Mouse (Mus musculus) right cerebral cortex, postnatal 4 days (tissue): ENCODE data around the gene Klhl29.

Experiments
- DNase-seq: peaks from one replicate; pipeline ENCODE4 v3.0.0-alpha.2; 2022

The Klhl29 gene

DNA sequence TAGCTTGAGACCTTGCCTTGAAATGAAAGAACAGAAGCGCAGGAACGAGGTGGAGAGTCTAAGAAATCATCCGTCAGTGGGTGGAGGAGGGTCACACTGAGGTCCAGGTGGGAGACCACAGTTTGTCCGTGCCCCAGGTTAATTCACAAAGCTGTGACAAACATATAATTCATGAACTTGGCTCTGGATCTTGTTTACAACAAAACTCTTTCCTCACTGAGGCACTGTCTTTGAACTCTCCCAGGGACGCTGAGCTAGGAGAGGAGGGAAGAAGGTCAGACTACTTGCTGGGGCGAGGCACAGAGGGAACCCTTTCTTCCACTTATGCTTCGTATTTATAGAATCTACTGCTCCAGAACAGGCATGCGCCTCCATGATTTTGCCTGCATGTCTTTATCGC is 161.2 kb downstream of the Klhl29 start:
- DNase-seq = no peak

DNA sequence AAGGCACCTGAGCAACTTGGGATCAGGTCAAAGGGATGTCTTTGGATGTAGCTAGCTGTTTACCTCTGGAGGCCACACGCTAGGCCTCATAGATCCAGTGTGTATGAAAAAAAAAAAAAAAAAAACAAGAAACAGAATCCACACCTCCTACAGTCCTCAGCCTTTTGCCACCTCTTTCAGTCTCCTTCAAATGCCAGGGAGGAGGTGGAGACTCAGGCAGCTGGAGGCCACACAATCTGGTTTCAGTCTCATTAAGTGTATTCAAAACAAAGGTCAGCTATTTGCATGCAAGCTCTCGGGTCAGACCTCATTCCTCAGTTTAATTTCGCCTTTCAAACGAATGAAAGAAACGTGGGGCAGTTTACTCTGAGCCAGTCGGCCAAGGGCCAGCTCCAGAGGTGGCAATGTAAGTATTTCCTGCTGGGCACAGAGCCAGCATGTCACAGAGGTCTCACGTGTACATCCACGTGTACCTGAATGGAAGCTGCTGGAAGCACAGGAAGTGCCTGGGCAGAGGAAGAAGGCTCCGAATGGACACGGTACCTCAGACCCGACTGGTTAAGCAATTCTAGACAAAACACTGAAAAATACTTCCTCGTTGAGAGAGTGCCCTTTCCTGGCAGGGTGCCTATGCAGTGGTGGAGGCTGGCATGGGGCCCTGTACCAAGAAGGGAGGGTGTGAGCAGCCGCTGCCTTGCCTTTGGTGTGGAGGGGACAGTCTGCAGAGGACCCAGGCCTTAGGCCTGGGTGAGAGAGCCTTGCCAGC is 162.0 kb downstream of the Klhl29 start:
- peak; percentile 76 for DNase-seq

DNA sequence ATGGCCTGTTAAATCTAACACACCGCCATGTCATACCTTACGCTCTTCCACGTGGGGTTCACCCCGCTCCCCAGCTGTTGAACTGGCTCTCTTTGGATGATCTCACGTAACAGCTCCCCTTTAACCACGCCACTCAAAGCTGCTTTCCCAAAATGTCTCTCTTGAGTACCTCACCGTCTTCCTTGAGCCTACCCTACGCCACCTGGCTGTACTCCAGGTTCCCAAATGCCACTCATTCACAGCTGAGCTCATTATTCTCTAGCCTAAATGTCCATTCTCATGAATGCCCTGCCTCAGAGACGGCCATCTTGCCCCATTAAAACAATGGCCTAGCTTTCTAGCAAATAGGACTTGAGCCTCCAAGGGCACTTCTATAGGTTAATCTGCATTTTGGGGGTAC is 163.6 kb downstream of the Klhl29 start:
- no peak for DNase-seq

DNA sequence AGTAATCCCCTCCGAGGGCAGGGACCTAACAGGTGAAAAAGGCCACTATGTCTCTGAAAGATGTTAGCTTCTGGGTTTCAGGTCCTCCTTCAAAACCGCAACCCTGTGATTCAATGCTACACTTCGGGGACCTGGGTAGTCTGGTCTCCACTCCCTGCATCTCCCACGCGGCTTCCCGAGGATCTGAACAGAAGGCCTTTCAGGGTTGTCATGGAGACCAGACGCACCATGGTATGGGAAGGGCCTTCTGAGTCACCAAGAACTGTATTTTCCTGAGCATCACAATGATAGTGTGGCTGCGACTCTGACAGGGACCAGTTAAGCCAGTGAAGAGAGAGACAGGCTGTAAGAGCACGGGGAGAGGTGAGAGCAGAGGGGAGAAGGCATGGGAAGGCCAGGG is 164.7 kb downstream of the Klhl29 start:
- DNase-seq = no peak

DNA sequence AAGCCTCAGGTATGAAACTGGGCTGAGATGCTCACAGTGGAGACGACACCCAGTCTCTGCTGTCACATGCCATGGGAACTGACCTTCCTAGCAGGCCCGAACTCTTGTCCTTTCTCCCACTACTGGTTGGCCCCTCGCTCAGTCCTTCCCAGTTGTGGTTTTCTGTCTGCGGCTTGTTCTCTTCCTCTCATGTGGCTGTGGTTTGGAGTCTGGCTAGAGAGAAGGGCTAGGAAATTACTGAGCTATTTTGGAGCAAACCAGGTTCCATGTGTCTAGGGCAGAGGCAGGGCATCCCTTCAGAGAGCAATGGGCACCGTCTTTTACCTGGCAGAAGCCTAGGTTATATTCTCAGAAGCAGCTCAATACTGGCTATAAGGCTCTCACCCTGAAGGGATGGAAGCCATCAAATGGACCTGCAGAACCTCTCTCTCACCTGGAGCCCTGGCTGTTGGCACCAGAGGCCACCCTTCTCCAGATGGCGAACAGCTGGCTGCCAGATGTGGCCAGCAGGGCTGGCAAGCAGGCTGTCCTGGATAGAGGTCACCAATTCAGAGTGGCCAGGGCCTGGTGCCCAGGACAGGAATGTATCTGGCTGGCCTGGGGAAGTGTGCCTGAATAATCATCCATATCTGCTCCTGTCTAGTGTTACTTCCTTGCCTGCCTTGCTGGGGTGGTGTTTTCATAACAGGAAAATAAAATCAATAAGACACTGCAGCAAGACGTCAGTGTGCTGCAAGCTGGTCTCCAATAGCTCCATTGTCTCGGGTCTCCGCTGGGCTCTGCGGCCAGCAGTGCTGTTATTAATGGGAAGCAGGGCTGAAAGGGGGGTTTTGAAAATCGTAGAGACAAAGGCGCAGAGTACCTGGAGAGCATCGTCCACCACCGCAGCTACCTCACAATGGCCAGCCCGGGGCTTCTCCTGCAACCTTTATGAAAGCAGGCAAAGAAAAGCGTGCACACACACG is 167.3 kb downstream of the Klhl29 start:
- no peak for DNase-seq

DNA sequence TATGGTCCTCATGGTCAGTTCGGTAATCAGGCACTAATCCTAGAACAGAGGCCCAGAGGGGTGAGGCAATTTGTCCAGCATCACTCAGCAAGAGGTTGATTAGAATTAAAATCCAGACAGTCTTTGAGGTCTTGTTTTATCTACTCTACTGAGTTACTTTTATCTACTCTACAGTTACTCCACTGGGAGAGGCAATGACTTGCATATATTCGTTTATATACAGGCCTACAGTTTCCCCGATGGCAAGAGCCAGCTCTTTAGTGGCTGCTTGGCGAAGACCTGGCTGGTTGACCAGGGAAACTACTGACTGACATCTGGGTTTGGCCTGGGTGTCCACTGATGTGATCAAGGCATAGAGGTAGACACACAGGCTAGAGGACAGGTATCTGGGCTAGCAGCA is 168.3 kb downstream of the Klhl29 start:
- no peak for DNase-seq

DNA sequence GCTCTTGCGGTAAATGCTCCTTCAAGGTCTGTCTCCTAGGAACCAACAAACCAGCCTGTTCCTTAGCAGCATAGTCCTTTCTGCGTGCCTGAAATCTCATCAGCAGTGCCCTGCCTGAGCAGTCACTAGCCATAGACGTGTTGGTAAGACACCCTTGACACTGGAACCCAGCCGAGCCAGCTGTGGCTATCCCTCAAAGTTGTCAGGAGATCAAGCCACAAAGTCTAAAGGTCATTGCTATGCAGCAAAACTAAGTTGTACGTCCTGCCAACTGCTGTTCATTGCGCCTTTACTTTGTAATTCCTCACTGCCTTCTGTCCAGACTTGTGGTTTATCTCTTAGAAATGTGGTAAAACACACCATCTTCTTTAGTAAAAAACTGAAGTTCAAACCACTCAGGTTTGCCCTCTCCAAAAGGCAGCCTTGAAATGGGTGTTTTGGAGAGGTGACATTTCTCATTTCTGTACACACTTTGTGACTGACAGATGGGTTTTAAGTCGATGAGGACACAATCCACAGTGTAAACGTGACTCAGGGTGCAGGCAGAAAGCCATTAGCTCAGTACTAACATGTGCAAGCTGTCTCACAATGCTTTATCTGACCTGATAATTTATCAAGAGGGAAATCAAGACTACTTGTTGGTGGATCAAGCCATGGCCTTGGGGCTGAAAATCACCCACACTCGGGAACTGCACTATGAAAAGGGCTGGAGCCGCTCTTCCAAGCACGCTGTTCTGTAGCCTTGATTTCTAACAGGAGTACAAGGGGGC is 171.2 kb downstream of the Klhl29 start:
- DNase-seq = no peak

DNA sequence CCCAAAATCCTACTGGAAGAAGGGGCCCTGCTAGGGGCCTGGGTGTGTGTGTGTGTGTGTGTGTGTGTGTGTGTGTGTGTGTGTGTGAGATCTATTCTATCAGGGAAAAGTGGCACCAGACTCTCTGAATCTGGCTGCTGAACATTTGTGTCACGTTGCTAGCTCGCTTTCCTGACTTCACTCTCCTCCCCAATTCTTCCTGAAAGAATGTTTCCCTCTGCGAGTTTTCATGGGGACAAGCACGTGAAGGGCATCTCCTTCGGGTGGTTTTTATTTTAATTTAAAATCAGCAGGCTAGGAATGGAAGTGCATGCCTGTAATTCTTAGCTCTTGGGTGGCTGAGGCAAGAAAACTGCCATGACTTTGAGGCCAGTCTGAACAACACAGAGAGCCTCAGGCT is 172.1 kb downstream of the Klhl29 start:
- DNase-seq = no peak

DNA sequence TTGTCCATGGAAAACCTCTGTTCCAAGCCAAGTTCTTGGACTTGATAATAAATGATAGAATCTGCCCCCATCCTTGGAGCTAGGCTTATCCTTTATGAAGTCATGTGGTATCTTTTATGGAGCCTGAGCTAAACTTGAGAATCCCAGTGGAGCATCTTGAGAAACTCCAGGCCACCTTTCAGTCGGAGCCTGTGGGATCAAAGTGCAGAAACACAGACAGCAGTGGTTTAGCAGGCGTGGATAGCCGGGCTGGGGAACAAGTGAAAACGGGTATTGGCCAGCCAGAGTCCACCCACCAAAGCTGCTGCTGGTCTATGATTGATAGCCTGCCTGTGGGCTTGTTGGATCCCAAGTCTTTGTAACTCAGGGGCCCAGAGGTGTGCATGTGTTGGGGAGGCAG is 177.2 kb downstream of the Klhl29 start:
- no peak for DNase-seq

DNA sequence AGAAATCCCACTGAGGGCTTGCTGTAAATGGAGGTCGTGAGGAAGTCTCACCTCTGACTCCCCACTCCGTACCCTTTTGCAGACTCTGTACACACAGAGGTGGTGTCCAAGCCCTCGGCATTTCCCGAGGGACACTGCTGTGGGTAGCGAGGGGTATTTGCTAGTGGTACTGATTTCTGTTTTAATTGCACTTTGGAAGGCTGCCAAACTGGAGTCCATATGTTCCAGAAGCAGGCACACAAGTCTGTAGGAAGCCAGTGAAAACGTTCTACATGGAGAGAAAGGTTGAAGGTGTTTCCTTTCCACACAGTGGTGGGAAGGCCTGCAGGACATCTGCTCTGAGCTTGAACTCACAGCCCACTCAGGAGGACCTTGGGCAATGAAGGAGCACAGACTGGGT is 181.3 kb downstream of the Klhl29 start:
- no peak for DNase-seq

DNA sequence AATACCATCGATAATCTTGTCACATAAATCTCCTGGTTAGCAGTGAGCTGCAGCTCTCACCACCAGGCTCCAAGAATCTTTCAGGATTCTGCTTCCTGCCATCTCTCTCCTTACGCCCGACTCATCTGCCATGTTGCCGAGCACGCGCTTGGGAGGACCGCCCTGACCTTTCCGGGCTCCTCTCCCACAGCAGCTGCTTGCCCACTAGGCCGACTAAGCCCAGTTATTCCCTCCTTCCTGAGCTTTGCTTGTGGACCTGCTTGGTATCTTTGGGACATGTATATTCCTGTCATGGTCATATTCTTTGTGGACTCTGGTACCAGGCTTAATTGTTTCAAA is 183.1 kb downstream of the Klhl29 start:
- DNase-seq = no peak

DNA sequence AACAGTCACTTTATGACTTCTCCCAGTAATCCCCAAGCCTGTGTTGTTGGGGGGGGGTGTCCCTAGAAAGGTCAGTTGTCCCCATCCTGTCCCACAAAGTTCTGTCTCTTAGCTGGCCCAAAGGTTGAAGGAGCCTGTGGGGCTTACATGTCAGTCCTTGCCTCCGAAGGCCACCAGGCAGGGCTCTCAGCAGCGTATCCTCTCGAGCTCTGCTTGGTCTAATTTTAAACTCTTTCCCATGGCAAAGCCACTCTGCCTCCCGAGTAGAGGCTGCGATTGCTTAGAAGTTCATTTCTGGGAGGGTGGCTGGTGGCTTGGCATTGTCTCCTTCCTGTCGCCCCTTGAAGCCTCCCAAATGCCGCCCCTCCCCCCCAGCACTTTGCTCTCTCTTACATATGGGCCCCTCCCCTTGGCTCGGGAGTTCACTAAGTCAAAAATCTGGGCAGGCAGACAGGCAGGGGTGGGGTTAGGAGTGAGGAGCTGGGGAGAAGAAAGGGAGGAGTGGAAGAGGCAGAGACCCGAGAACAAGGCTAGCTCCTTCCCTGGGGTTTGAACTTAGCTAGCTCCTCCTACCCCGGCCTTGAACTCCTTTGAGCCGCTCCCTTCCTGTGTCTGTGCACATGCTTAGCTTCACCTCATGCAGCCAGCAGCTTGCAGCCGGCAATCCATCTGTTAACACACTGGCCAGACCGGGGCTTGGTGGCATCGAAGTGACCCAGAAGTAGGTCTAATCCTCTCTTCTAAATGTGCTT is 183.7 kb downstream of the Klhl29 start:
- no peak for DNase-seq

DNA sequence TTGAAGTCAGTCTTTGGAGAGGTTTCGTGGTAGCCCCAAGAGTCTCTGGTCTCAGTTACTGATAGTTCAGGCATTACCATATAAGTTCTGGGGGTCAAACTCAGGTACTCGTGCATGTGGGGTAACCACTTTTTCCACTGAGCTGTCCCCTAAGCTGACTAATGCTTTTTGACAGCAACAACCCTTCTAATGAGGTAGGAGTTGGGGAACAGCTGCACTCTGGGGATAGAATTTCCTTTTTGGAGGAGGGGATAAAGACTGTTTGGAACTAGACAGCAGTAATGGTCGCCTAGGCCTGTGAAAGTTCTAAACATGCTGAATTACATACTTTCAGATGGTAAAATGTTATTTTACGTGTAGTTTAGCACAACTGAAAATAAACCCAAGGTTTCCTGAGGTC is 184.3 kb downstream of the Klhl29 start:
- DNase-seq = no peak

DNA sequence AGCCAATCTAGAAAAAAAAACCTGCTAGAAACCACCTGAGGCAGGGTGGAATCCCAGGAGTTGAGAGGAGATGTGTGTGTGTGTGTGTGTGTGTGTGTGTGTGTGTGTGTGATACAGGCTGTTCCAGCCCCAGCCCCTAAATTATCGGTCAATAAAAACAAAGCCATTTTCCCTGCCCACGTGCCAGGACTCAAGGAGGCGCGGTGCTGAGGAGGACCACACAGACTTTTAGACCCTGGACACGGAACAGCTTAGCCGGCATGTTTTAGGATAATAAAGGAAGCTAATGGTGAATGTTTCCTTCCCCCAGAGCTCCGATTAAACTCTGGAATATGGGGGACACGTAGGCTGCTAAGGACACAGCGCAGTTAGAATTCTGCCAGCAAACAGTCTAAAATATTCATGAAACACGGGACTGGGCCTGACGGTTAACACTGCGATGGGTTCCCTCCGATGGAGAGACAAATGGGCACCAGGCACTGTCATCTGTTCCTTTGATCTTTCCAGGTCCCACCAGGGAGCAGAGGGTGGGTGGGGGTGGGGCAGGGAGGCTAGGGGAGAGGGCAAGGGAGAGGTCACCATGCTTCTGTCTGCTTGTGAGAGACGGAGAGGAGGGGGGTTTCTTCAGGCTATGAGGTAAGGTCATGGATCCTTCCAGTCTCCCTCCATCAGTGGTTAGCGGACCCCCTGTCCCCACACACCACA is 185.9 kb downstream of the Klhl29 start:
- DNase-seq = no peak

DNA sequence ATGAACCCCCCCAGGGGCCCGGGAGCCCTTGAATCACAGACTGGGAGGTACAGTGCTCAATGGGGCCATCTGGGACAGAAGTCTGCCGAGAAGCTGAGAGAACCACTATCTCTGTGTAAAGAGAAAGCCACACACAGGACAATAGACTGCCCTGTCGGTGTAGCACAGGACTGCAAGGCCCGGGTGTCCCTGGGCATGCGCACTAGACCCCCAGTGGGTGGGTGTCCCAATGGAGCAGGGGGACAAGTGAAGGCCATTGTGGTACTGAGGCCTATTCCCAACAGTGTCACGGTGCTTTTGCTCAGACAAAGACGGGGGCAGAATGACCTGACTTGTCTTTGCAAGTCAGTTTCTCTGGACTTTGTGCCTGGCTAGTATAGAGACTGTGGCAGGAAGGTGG is 186.6 kb downstream of the Klhl29 start:
- no peak for DNase-seq

DNA sequence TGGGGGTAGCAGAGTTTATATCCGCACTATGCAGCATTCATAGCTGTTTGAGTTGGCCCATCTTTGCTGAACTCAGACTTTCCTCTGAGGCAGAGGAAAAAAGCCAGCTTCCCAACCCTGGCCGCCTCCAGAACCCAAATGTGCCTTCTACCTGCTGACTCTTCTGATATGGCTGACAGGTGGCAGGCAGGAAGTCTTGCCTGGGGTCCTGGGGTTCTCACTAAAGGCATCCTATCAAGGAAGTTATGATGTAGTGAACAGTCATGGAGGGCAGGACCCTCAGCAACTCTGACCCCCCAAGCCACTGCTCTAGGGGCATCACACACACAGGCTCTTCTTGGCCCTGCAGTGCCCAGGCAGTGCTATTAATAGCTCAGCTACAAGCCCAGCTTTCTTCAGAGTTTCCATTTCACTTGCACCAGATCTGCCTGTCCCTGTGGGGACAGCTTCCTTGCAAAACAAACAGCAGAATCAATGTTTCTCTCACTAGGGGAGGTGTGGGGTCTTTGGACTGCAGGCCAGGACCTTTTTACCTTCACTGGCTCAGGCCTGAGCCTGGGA is 187.6 kb downstream of the Klhl29 start:
- no peak for DNase-seq

DNA sequence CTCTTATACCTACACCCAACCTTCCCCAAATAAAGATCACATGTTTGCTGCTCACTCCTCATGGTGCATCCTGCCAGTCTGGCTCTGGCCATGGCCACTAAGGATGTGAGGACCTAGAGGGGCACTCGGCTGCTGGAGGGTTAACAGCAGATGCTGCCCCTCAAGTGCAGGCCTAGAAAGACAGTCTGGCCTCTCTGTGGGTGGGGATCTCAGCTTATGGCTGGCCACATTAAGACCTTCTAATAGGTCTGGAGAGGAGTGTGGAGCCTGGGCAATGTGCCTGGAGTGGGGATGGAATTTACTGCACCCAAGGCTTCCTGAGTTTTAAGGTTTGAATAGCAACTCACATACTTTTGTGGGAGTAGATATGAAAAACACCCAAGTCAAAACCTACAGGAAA is 188.8 kb downstream of the Klhl29 start:
- DNase-seq = no peak

DNA sequence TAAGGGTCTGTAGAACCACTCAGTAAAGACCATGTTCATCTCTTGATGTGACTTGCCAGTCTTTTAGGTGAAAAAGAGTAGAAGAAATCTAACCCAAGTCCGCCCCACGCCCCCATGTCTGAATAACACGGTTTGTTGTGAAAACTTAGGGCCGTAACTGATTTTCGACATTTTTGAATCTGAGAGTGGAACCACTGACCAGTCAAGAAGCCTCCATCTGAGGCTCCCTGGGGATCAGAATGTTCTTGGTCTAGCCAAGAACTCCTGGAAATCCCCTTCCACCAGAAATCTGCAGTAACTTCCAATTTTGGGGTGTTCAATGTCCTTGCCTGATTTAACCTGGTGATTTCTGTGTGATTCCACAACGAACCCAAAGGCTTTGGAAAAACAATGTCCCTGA is 189.9 kb downstream of the Klhl29 start:
- DNase-seq = no peak

DNA sequence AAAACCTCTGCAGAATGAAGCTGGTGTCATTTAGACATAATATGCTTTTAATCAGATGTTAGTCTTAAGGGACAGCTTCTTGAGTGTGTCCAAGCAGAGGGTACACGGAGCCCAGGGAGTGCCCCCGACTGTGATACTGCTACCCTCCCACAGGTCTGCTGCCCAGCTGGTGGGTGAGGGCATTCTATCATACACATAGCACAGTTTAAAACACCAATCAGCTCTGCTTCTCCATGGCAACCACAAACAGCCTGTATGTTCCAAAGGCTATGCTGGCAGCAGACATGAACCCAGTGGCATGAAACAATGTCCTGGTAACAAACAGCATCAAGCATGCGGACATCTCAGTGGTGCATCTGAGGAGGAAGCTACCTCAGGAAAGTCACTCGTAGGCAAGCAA is 192.9 kb downstream of the Klhl29 start:
- DNase-seq = no peak

DNA sequence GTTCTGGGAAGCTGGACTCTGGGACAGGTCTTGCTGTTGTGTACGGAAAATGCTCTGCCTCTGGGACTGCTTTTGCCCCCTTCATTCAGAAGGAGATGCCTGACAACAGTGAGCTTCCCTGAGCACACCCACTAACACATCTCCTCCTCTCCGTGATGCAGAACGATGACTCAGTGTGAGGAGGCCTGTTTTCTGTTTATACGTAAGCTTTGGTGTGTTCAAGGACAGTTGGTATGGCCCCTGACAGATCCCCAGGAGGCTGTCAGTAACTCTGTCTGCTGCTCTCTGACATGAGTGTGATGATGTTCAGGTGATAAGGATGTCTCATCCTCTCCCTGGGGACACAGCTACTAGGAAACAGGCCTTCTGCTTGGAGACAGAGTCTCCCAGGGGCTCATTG is 193.3 kb downstream of the Klhl29 start:
- DNase-seq = no peak

DNA sequence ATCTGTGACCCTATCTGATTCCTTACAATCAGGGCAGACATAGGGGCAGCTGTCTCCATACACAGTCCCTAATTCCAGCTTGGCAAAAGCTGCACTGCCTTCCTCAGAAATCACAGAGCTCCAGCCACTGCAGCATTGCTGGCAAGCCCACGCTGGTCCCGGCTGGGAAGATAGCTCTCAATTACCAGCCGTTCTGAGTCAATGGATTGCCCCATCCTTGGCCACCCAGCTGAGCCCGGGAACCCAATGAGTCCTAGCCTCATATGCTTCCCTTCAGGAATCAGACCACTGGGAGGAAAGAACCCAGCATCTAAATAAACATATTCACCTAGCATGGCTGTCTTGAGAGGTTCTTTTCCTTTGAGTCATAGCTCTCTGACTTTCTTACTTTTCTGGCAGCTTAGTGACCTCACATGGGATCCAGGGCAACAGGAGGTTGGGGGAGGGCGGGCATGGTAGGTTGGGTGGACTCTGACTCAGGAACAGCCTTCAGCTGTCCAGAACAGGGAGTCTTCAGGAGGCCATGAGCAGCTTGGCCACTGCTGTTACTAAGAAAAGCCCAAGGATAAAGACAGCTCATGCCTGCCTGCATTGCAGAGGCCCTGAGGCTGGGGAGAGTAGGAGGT is 198.7 kb downstream of the Klhl29 start:
- DNase-seq = no peak
